Mouse (Mus musculus) cerebellum, adult 2 months (tissue): ENCODE measurements at regions not wholly inside any gene's neighbourhood (a gene's known extent, or its start where the extent isn't known, plus 50 kb on each side); places are given as distances from the start of the nearest gene placed in this dataset.

Source experiments
- CTCF ChIP-seq: fragments of 200-500 bp; IDR thresholded peaks from 2 replicates; pipeline ENCODE4 v1.5.1; 2011; ENCODE audit warnings: low read depth, mild to moderate bottlenecking, control low read depth, low read length, moderate library complexity, borderline replicate concordance; ENCODE audit not compliant: insufficient read depth
- POLR2A ChIP-seq: fragments of 200-500 bp; IDR thresholded peaks from 2 replicates; pipeline ENCODE4 v1.6.1; 2011; ENCODE audit warnings: low read length, control low read depth, borderline replicate concordance; ENCODE audit not compliant: insufficient read depth

GRCm38 (mm10) chr3:20821712-20822111, 454.7 kb upstream of the Agtr1b start:
- TF ChIP-seq POLR2A (no peak), CTCF (no peak)
